Mouse (Mus musculus) ES-E14 (cell line): ENCODE data around the gene Nme7. TPM values are rescaled to one million over a fixed set of nuclear protein-coding genes. Genes with fewer than 3 reads are reported as not detected.

ENCODE experiments used
- DNase-seq: peaks from one replicate; pipeline ENCODE4 v3.0.0-alpha.2; 2013; ENCODE audit warnings: low read depth, low spot score
- H3K27ac ChIP-seq: 2 replicates; pipeline ENCODE4 v1.5.1; 2012; ENCODE audit warnings: low read depth, mild to moderate bottlenecking, low read length, moderate library complexity, mixed read lengths; ENCODE audit not compliant: poor library complexity, insufficient read depth, severe bottlenecking
- H3K36me3 ChIP-seq: 2 replicates; pipeline ENCODE4 v1.6.1; 2012; ENCODE audit warnings: mild to moderate bottlenecking, low read length, moderate library complexity, mixed read lengths; ENCODE audit not compliant: control insufficient read depth, poor library complexity, insufficient read depth, severe bottlenecking
- H3K4me1 ChIP-seq, 2 experiments: fragments of 150-350 bp in 1 of 2; sonication (generic) in 1 of 2; 2 replicates each; pipeline ENCODE4 v1.6.1; 2012; ENCODE audit warnings: low read length in 2 of 2, mild to moderate bottlenecking in 1 of 2, mixed read lengths in 1 of 2; ENCODE audit not compliant: control insufficient read depth in 2 of 2, insufficient read depth in 2 of 2, poor library complexity in 1 of 2
- H3K4me3 ChIP-seq, 2 experiments: fragments of 150-350 bp in 1 of 2; sonication (generic) in 1 of 2; 2 replicates each; pipeline ENCODE4 v1.5.1; 2012; ENCODE audit warnings: low read length in 2 of 2, low read depth in 1 of 2, mild to moderate bottlenecking in 1 of 2, mixed read lengths in 1 of 2; ENCODE audit not compliant: insufficient read depth in 1 of 2, poor library complexity in 1 of 2, severe bottlenecking in 1 of 2
- H3K9ac ChIP-seq: 2 replicates; pipeline ENCODE4 v1.6.1; 2012; ENCODE audit warnings: low read depth, mild to moderate bottlenecking, low read length, mixed read lengths; ENCODE audit not compliant: poor library complexity, insufficient read depth, severe bottlenecking
- H3K9me3 ChIP-seq: fragments of 150-350 bp; sonication (generic); 2 replicates; pipeline ENCODE4 v1.6.1; 2012; ENCODE audit warnings: low read depth, mild to moderate bottlenecking, low read length; ENCODE audit not compliant: control insufficient read depth, insufficient read depth
- CHD2 ChIP-seq: IDR thresholded peaks from 2 replicates; pipeline ENCODE4 v1.6.1; 2014; ENCODE audit warnings: mild to moderate bottlenecking, low read depth, low read length, inconsistent platforms
- HCFC1 ChIP-seq: IDR thresholded peaks from 2 replicates; pipeline ENCODE4 v1.6.1; 2012; ENCODE audit warnings: low read length, inconsistent platforms, borderline replicate concordance; ENCODE audit not compliant: insufficient read depth
- MAFK ChIP-seq: IDR thresholded peaks from 2 replicates; pipeline ENCODE4 v1.6.1; 2014; ENCODE audit warnings: mild to moderate bottlenecking, low read depth, low read length, inconsistent platforms; ENCODE audit not compliant: insufficient read depth
- ZC3H11A ChIP-seq: IDR thresholded peaks from 2 replicates; pipeline ENCODE4 v1.6.1; 2012; ENCODE audit warnings: low read depth, mild to moderate bottlenecking, inconsistent platforms, low read length, borderline replicate concordance
- ZNF384 ChIP-seq: IDR thresholded peaks from 2 replicates; pipeline ENCODE4 v1.6.1; 2012; ENCODE audit warnings: low read depth, low read length, inconsistent platforms
- in situ Hi-C, 2 experiments: fragments of 600-800 bp; cut with MboI; formaldehyde crosslinking; loops; one replicate each; pipeline ENCODE4 v1.15.1; 2025; ENCODE audit warnings: low sequenced_read_pairs in 2 of 2, inconsistent platforms in 1 of 2; ENCODE audit not compliant: unreplicated experiment in 2 of 2
- total RNA-seq: library from RNA; depleted of rRNA; stranded (reverse); fragments of 300-350 nt; gene quantifications from 2 replicates; pipeline ENCODE4 v1.2.3, GENCODE M21; 2012

Gene Nme7
- total RNA-seq, 1 experiment: 32.8 TPM

DNA sequence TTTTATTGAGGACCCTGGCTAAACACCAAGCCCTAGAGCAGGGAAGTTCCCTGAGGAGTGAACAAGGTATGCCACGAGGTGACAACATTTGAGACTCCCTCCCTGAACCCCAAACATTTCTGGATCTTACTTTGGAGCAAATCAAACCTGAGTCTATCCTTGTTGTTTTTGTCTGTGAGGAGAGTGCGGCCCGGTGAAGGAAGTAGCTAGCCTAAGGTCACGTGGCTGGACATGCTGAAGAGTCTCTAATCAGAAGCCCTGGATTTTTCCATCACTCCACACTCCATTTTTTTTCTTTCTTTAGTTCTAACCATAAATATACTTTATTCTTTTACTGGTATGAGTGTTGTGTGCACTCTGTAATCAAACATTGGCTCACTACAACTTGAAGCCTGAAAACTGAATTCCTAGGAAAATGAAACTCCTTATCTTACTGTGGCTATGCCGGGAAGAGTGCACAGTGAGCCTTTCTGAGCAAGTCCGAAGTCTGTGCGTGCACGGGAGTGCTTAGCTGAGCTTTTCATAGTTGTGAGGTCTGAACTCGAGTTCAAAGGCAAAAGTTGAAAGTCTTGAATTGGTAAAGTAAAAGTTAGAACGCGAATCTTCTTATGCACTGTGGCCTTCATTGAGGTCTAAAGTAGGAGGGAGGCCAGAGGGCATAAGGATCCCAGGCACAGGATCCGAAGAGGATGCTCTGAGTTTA lies 112.9 kb downstream of the Nme7 start:
- no peak overlapping the region for H3K27ac ChIP-seq
- no peaks in the 10 kb centered on the region for H3K36me3 ChIP-seq
- H3K4me1 ChIP-seq: no peaks in the 10 kb centered on the region; a peak in 1 of 4 replicates
- no peak overlapping the region for H3K4me3 ChIP-seq
- in situ Hi-C loops: no loop called here
- DNase-seq: no peak
- TF ChIP-seq HCFC1 (no peak), ZNF384 (no peak), ZC3H11A (no peak), MAFK (no peak), CHD2 (no peak)
- H3K9me3 ChIP-seq: no peaks in the 10 kb centered on the region
- no peak overlapping the region for H3K9ac ChIP-seq

DNA sequence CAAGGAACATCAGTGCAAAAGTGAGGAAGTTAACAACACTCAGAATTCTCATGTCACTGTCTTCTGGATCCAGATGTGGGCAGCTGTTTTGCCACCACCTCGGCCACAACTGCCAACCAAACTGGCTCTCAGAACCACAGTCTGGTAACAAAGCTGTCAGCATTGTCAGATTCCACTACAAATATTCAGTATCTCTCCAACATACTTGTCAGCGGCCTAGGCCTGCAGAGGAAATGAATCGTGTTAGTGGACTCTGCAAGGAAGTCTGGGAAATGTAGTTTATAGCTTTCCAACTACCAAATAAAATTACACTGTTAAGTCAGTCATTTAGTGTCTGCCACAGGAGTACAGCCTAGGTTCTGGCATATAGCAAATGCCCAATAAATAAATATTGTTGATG lies 113.7 kb downstream of the Nme7 start:
- no peak overlapping the region for H3K4me3 ChIP-seq
- H3K4me1 ChIP-seq: no peaks in the 10 kb centered on the region; a peak in 1 of 4 replicates
- H3K36me3 ChIP-seq: no peaks in the 10 kb centered on the region
- DNase-seq: no peak
- H3K9me3 ChIP-seq: no peaks in the 10 kb centered on the region
- in situ Hi-C loops: no loop called here
- TF ChIP-seq MAFK (no peak), ZNF384 (no peak), CHD2 (no peak), ZC3H11A (no peak), HCFC1 (no peak)
- no peak overlapping the region for H3K9ac ChIP-seq
- H3K27ac ChIP-seq: no peak overlapping the region

DNA sequence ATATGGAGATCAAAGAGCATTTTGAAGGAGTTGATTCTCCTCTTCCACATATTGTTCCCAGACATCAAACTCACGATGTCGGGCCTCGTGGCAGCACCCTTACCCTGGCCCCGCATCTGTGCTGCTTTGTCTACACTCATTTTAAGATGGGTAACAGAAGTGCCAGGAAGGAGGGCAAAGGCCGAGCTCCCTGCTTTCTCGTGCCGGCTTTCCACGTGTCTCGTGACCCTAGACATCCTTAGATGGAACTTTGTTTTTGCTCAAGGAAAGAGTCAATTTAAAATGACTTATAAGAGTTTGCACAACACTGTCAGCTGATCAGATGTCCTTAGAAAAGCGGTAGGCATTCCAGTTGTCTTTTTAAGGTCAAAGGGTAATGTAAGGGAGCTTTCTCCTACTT lies 114.4 kb downstream of the Nme7 start:
- Histone ChIP-seq H3K27ac (no peak overlapping the region), H3K4me3 (no peak overlapping the region), H3K36me3 (no peaks in the 10 kb centered on the region), H3K9ac (no peak overlapping the region), H3K4me1 (no peaks in the 10 kb centered on the region; a peak in 1 of 4 replicates), H3K9me3 (no peaks in the 10 kb centered on the region)
- in situ Hi-C loops: no loop called here
- no peak for DNase-seq
- no peak for TF ChIP-seq MAFK
- no peak for TF ChIP-seq CHD2
- TF ChIP-seq HCFC1: no peak
- no peak for TF ChIP-seq ZC3H11A
- no peak for TF ChIP-seq ZNF384

DNA sequence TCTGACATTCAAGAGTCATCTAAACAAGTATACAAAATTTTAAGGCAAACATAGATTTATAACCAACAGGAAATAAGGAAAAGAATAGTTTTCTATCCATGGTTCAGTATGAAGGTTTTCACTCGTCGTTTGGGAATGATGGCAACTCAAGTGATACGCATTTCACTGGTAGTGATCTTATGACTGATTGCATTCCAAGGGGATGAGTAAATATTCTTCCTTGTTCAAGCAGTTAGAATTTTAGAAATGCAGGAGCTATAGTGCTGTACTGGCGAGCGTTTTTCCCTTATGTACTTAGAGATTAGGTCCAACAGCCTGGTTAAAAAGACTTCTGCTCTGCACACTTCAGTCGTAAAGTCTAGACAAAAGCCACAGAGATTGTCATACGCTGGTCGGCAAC lies 115.5 kb downstream of the Nme7 start:
- no peak overlapping the region for H3K4me3 ChIP-seq
- H3K36me3 ChIP-seq: no peaks in the 10 kb centered on the region
- H3K4me1 ChIP-seq: no peaks in the 10 kb centered on the region; a peak in 1 of 4 replicates
- no peak overlapping the region for H3K9ac ChIP-seq
- in situ Hi-C loops: no loop called here
- TF ChIP-seq CHD2 (no peak), ZNF384 (no peak), HCFC1 (no peak), ZC3H11A (no peak), MAFK (no peak)
- DNase-seq: no peak
- no peaks in the 10 kb centered on the region for H3K9me3 ChIP-seq
- no peak overlapping the region for H3K27ac ChIP-seq
